In genomic region chr17:43076801-43077493, GRCm38 (mm10) we compare ENCODE assay signal across 9 mouse cellular contexts.
DNase-seq lines count a peak whose midpoint lies in the region; ATAC-seq and TF ChIP-seq lines count a peak whose summit lies in the region.
"Had no signal": no experiment of that assay in that cellular context is flagged by ENCODE, and none has a peak within 500 bp of the region (broad histone marks: within the 10 kb centered on the region; RNA-seq: fewer than 3 reads in every experiment).

No protein-coding gene starts in this region.

- H3K36me3 ChIP-seq in forebrain, embryonic 15.5 days, result no peaks in the 10 kb centered on the region
- H3K36me3 ChIP-seq in heart, postnatal 0 days (replicated peaks; ENCODE audit: control insufficient read depth, insufficient read depth, low read length), result no peaks in the 10 kb centered on the region
- H3K36me3 ChIP-seq in liver, embryonic 14.5 days (replicated peaks; ENCODE audit: control insufficient read depth, insufficient read depth, low read depth), result peaks cover 2% of the 10 kb centered on the region; the same call in 1 of the 2 replicates
- no peaks in the 10 kb centered on the region for H3K36me3 ChIP-seq in neural tube, embryonic 13.5 days

- WGBS in forebrain, embryonic 15.5 days, result 20% methylated on average over 18 of the region's 18 CpGs
- 21% methylated on average over 18 of the region's 18 CpGs for WGBS in heart, postnatal 0 days
- 32% methylated on average over 18 of the region's 18 CpGs for WGBS in liver, embryonic 14.5 days (ENCODE audit: insufficient replicate concordance)
- WGBS in neural tube, embryonic 13.5 days, result 28% methylated on average over 18 of the region's 18 CpGs

- peak; percentile 92 for ATAC-seq in forebrain, embryonic 15.5 days (replicated peaks)
- ATAC-seq in heart, postnatal 0 days (ENCODE audit: insufficient read depth, low read depth), result peak; percentile 94
- peak; percentile 90 for ATAC-seq in liver, embryonic 14.5 days (ENCODE audit: insufficient read depth)
- peak; percentile 90 for ATAC-seq in neural tube, embryonic 13.5 days (ENCODE audit: low read depth)

- no peaks in the 10 kb centered on the region for H3K9me3 ChIP-seq in forebrain, embryonic 15.5 days
- no peaks in the 10 kb centered on the region for H3K9me3 ChIP-seq in heart, postnatal 0 days (replicated peaks; ENCODE audit: control insufficient read depth, low read length)
- no peaks in the 10 kb centered on the region for H3K9me3 ChIP-seq in liver, embryonic 14.5 days (ENCODE audit: control insufficient read depth, low read length)
- H3K9me3 ChIP-seq in neural tube, embryonic 13.5 days, result no peaks in the 10 kb centered on the region

- DNase-seq in 3T3-L1 (ENCODE audit: low read depth, low spot score), result peak; percentile 40
- peak; percentile 61 to 66 for DNase-seq in cerebellum, adult 18-20 months
- DNase-seq in heart, postnatal 0 days (ENCODE audit: low spot score), result peak; percentile 89
- peak; percentile 85 to 87 for DNase-seq in kidney, postnatal 36 days
- DNase-seq in liver, embryonic 14.5 days (ENCODE audit: low read depth in 3 of 3, low spot score in 3 of 3), result peak; percentile 62 to 76 (median 70)
- peak; percentile 5 for DNase-seq in thymus, postnatal 14 days

- peaks cover 28% of the 10 kb centered on the region for H3K4me1 ChIP-seq in forebrain, embryonic 15.5 days
- H3K4me1 ChIP-seq in heart, postnatal 0 days (ENCODE audit: control insufficient read depth, insufficient read depth), result no peaks in the 10 kb centered on the region; the same call in 1 of the 2 replicates
- H3K4me1 ChIP-seq in liver, embryonic 14.5 days (replicated peaks; ENCODE audit: control insufficient read depth in 2 of 2, insufficient read depth in 2 of 2, low read length in 1 of 2), result peaks cover 40 to 46% of the 10 kb centered on the region in 2 experiments
- H3K4me1 ChIP-seq in neural tube, embryonic 13.5 days (replicated peaks), result peaks cover 58% of the 10 kb centered on the region

- H3K27me3 ChIP-seq in forebrain, embryonic 15.5 days, result no peaks in the 10 kb centered on the region
- H3K27me3 ChIP-seq in heart, postnatal 0 days (ENCODE audit: control insufficient read depth, insufficient read depth, low read length), result no peaks in the 10 kb centered on the region
- no peaks in the 10 kb centered on the region for H3K27me3 ChIP-seq in liver, embryonic 14.5 days (ENCODE audit: control insufficient read depth, insufficient read depth, low read length)
- no peaks in the 10 kb centered on the region for H3K27me3 ChIP-seq in neural tube, embryonic 13.5 days
- H3K27me3 ChIP-seq: CH12.LX had no signal

- peak overlapping the region; percentile 58 for H3K27ac ChIP-seq in forebrain, embryonic 15.5 days (replicated peaks)
- H3K27ac ChIP-seq in heart, postnatal 0 days (ENCODE audit: low read depth), result peak overlapping the region; percentile 46
- peak overlapping the region; percentile 66 for H3K27ac ChIP-seq in liver, embryonic 14.5 days
- peak overlapping the region; percentile 56 for H3K27ac ChIP-seq in neural tube, embryonic 13.5 days (replicated peaks)

- H3K4me2 ChIP-seq in forebrain, embryonic 15.5 days (replicated peaks), result peak overlapping the region; percentile 27
- peak overlapping the region; percentile 54 for H3K4me2 ChIP-seq in heart, postnatal 0 days (ENCODE audit: low read depth, low read length)
- peak overlapping the region; percentile 52 for H3K4me2 ChIP-seq in liver, embryonic 14.5 days (ENCODE audit: low read depth)
- H3K4me2 ChIP-seq in neural tube, embryonic 13.5 days, result peak overlapping the region; percentile 35

- TF ChIP-seq EP300 in heart, postnatal 0 days (IDR thresholded peaks at IDR 0.05; ENCODE audit: low read depth), result no peak
- peak; percentile 84 for TF ChIP-seq EP300 in liver, embryonic 14.5 days (IDR thresholded peaks at IDR 0.05; ENCODE audit: low read depth)

- H3K9ac ChIP-seq in forebrain, embryonic 15.5 days (replicated peaks), result no peak overlapping the region
- 0 out of 2 replicates have a peak overlapping the region, but pooled peaks have one; percentile 35 for H3K9ac ChIP-seq in heart, postnatal 0 days (replicated peaks; ENCODE audit: low read depth, low read length)
- peak overlapping the region; percentile 46 for H3K9ac ChIP-seq in liver, embryonic 14.5 days (replicated peaks)
- H3K9ac ChIP-seq in neural tube, embryonic 13.5 days, result 0 out of 2 replicates have a peak overlapping the region, but pooled peaks have one; percentile 31

- no peak for TF ChIP-seq CTCF in heart, postnatal 0 days (IDR thresholded peaks at IDR 0.05; ENCODE audit: low read depth)
- TF ChIP-seq CTCF in liver, embryonic 14.5 days (IDR thresholded peaks at IDR 0.05; ENCODE audit: low read depth), result no peak

- no peak overlapping the region for H3K4me3 ChIP-seq in forebrain, embryonic 15.5 days
- peak overlapping the region; percentile 28 for H3K4me3 ChIP-seq in heart, postnatal 0 days (ENCODE audit: low read depth, low read length)
- peak overlapping the region in 1 of 2 experiments; percentile 29; a peak in 2 of 4 replicates for H3K4me3 ChIP-seq in liver, embryonic 14.5 days (ENCODE audit: insufficient read depth in 1 of 2, low read depth in 2 of 2, low read length in 2 of 2)
- no peak overlapping the region for H3K4me3 ChIP-seq in neural tube, embryonic 13.5 days

Comparison
In these comparisons a context has a peak if more than half of its experiments do, and no peak if none do; other contexts are left out.
1. DNase-seq: peak in every context shown above with its lines; median percentile 89 in heart, postnatal 0 days; 86 in kidney, postnatal 36 days; 70 in liver, embryonic 14.5 days; 64 in cerebellum, adult 18-20 months; 40 in 3T3-L1; 5 in thymus, postnatal 14 days.